Mouse (Mus musculus) spleen, adult 12 weeks (tissue): ENCODE data around the gene Eif2b1.
"Not testable (repeated sequence)": the region's sequence is repeated elsewhere in the genome, so short reads cannot be mapped to it uniquely, and the experiment has no call there.

Experiments
- DNase-seq: peaks from one replicate; pipeline ENCODE4 v3.0.0; 2022; ENCODE audit warnings: low spot score

Gene Eif2b1

GRCm38 (mm10) chr5:124550737-124551136 lies 28.2 kb downstream of the Eif2b1 start:
- not testable (repeated sequence) for DNase-seq

DNA sequence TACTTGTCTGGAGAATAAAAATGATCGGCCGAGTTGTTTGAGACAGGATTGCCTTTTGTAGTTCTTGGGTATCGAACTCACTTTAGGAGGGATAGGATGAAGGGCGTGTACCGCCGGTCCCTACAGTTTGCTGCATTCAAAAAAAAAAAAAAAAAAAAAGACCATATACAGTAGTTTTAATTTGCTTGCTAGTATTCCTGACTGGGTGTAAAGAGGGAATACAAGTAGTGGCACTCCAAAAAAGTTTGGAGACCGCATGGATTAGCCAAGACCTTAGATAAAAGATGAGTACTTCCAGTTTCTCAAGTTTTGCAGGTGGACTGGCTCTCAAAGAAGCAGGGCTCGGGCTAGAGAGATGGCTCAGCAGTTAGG lies 37.3 kb downstream of the Eif2b1 start:
- DNase-seq, result no peak

- DNase-seq, result peak; percentile 67
Measured at GRCm38 (mm10) chr5:124540905-124541601, 37.9 kb downstream of the Eif2b1 start.

DNA sequence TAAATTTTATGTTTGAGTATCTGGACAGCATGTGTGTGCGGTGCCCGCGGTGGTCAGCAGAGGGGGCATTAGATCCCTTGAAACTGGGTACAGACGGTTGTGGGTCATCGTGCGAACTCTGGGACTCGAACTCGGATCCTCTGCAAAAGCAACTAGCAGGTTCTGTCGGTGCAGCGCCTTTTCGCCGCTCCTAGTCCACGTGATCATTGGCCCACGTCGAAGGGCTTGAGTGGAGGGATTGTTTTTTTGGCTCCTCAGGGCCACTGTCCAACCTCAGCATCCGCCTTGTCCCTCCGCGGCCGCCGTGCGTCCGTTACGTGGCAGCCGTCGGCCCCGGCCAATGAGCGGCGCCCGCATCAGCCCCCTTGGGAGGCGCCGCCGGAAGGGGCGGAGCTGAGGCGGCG lies 38.5 kb downstream of the Eif2b1 start, which contains the start of gene Tmed2:
Tmed2 (plus strand) TSS at position 313 of the 404 bp plus-strand sequence.
- peak; percentile 88 for DNase-seq

DNA sequence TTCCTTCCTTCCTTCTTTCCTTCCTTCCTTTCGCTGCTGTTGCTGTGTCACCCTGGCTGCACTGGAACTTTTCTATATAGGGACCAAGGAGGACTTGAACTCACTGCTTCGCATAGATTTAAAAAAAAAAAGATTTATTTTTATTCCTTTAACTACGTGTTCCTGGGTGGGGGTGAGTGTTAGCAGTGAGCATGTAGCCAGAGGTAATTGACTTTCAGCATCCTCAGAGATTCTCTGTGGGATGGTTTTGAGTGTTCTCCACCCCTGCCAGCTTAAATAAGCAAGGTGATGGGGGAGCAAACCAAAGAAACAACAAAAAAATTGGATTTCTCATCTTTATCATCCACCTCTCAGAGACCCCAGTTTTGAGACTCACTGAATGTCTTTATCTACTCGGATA lies 39.0 kb downstream of the Eif2b1 start:
- DNase-seq, result no peak

GRCm38 (mm10) chr5:124538813-124539792 lies 39.8 kb downstream of the Eif2b1 start:
- DNase-seq, result peak; percentile 30

GRCm38 (mm10) chr5:124536776-124537175 lies 42.2 kb downstream of the Eif2b1 start:
- DNase-seq, result no peak

DNA sequence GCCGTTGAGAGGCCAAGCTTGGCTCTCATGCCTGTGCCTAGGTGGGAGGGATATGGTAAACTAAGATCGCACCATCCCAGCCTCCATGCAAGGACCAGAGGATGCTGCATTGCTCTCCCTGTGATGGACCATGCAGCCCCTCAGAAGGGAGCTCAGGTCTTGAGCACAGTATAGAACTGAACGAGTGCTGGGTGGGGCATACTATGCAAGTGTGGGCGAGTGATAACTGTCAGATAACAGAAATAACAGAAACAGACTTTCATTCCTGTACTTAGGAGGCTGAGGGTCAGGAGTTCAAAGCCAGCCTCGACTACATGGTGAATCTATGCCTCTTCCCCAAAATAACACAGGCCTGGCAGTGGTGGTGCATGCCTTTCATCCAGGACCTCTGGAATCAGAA lies 43.9 kb downstream of the Eif2b1 start:
- no peak for DNase-seq

GRCm38 (mm10) chr5:124532451-124532850 lies 46.5 kb downstream of the Eif2b1 start:
- no peak for DNase-seq

GRCm38 (mm10) chr5:124531583-124531930 lies 47.4 kb downstream of the Eif2b1 start:
- DNase-seq, result no peak

- no peak for DNase-seq
Measured at GRCm38 (mm10) chr5:124530655-124531582, 48.0 kb downstream of the Eif2b1 start, which contains the start of gene Rilpl1. TSS of gene Rilpl1 (minus strand) at chr5:124531391.

DNA sequence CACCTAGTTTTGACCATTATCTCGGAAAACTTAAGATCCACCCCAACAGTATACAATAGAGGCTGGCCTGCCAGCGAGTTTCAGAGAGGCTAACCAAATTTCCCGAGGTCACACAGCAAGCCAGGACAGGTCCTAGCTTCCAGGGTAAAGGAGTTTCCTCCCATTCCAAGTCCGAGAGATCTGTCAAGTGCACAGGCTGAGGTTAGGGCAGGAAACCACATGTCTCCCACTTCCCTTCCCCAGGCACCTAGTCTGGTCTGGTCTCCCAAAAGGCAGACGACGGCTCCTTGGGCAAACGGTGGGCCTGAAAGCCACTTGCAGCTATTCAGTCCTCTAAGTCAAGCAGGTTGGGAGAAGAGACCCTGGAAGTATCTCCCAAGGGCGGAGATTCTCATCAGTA lies 49.2 kb downstream of the Eif2b1 start:
- DNase-seq, result no peak

- no peak for DNase-seq
Measured at GRCm38 (mm10) chr5:124529191-124529651, 49.7 kb downstream of the Eif2b1 start.

DNA sequence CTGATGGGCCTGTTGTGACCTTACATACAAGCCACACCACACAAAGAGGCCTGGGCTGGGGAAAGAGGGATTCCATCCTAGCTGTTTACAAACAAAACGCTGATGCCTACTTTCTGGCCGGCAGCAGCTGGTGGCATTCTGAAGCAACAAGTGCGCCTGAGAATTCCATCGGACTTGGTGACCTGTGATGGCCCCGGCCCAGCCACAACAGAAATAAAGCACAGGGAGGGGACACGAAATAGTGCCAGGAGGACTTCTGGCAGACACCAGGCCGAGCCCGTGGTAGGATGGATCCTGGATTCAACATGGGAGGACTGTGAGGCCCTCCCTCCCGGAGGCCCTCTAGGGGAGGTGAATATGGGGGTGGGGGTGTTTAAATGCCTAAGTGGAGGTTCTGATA lies 50.1 kb downstream of the Eif2b1 start:
- no peak for DNase-seq

- DNase-seq, result no peak
Measured at GRCm38 (mm10) chr5:124528351-124528750, 50.6 kb downstream of the Eif2b1 start.

DNA sequence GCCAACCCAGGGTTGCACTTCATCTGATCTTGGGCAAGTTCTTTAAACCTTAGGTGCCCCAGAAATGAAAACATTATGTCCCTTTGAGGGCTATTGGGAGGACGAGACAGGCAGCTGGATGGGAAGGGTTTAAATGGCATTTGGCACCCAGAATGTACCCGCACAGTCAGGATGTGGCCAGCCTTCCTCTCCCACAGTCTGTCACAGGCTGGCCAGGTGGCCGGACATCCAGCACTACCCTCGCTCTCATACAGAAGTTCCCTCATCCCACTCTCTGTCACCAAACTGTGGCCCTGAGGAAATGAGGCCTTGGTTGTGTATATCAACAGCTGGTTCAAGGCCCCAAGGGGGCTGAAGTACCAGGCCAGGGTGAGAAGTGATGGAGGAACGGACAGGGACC lies 54.0 kb downstream of the Eif2b1 start:
- no peak for DNase-seq

- no peak for DNase-seq
Measured at GRCm38 (mm10) chr5:124523032-124523431, 55.9 kb downstream of the Eif2b1 start.

- no peak for DNase-seq
Measured at GRCm38 (mm10) chr5:124521588-124521987, 57.3 kb downstream of the Eif2b1 start.
